Mouse (Mus musculus) ovary, postnatal 10 days (tissue): Measurements from ENCODE around the gene Gm8180.
"Not testable (repeated sequence)": the region's sequence is repeated elsewhere in the genome, so short reads cannot be mapped to it uniquely, and the experiment has no call there.

Experiments
- DNase-seq: peaks from one replicate; pipeline ENCODE4 v3.0.0; 2022; ENCODE audit warnings: low spot score

Gm8180 gene

GRCm38 (mm10) chr14:43784645-43785044 is at the start of gene Gm8180:
Gene Gm8180, minus strand, starts transcription at chr14:43784745.
- not testable (repeated sequence) for DNase-seq

- DNase-seq: not testable (repeated sequence)
Observed at GRCm38 (mm10) chr14:43830385-43830784, 45.8 kb upstream of the Gm8180 start.

- DNase-seq: not testable (repeated sequence)
Observed at GRCm38 (mm10) chr14:43824176-43824575, 39.6 kb upstream of the Gm8180 start.

GRCm38 (mm10) chr14:43821869-43822268 is 37.3 kb upstream of the Gm8180 start:
- not testable (repeated sequence) for DNase-seq

GRCm38 (mm10) chr14:43812458-43812857 is 27.9 kb upstream of the Gm8180 start:
- not testable (repeated sequence) for DNase-seq

- DNase-seq: not testable (repeated sequence)
Observed at GRCm38 (mm10) chr14:43808142-43808541, 23.6 kb upstream of the Gm8180 start.

- DNase-seq: not testable (repeated sequence)
Observed at GRCm38 (mm10) chr14:43804435-43804834, 19.9 kb upstream of the Gm8180 start.

- DNase-seq: peak; percentile 3
Observed at GRCm38 (mm10) chr14:43796905-43797470, 12.4 kb upstream of the Gm8180 start.

GRCm38 (mm10) chr14:43796069-43796904 is 11.7 kb upstream of the Gm8180 start:
- DNase-seq: no peak

- not testable (repeated sequence) for DNase-seq
Observed at GRCm38 (mm10) chr14:43793811-43794210, 9.3 kb upstream of the Gm8180 start.

- not testable (repeated sequence) for DNase-seq
Observed at GRCm38 (mm10) chr14:43747566-43747965, 37.0 kb downstream of the Gm8180 start, which contains the start of gene Gm6526. Gene Gm6526, plus strand, starts transcription at chr14:43747866.
